Mouse (Mus musculus): ENCODE data around the gene Fars2.

Gene Fars2

DNA sequence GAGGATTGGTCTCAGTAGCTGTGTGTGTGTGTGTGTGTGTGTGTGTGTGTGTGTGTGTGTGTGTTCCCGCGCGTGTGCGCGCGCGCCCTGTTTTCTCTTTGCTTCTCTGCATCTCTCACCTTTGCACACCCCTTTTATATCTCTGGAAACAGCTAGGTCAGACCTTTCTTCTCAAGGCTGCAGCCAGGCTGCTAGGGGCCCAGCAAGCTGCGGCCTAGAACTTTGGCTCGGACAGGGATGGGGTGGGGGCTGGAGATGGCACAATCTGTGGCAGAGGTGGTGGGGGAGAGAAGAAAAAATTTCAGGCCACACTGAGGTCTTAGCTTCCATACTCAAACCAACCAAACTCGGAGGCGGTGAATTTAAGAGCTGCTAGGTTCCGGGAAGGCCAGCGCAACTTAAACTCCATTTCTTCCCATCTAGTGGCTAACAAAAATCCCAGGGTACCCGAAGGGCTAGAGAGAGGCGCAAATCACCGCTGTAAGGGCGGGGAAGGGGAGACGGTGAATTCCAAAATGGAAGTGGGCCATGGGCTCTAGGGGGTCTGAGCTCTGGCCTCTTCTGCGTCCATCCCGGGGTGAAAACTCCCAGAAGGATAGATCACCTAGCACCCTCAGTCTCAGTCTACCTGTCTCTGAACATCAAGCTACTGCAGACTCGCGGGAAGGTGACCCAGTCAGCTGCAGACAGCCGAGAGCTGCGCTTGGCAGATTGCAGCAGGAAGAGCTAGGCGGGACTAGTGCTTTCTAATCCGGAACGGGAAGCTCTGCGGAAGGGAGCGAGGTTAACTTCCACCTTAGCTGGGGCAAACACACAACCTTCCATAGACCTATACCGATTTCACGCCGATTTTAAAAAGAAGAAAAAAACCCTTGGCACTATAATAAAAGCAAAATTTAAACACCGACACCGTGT lies 614.1 kb downstream of the Fars2 start:
- no peak for DNase-seq (ENCODE audit: low read depth, low spot score)

- no peak for DNase-seq (ENCODE audit: low read depth, low spot score)
Measured at GRCm38 (mm10) chr13:36731931-36732461, 614.8 kb downstream of the Fars2 start.

DNA sequence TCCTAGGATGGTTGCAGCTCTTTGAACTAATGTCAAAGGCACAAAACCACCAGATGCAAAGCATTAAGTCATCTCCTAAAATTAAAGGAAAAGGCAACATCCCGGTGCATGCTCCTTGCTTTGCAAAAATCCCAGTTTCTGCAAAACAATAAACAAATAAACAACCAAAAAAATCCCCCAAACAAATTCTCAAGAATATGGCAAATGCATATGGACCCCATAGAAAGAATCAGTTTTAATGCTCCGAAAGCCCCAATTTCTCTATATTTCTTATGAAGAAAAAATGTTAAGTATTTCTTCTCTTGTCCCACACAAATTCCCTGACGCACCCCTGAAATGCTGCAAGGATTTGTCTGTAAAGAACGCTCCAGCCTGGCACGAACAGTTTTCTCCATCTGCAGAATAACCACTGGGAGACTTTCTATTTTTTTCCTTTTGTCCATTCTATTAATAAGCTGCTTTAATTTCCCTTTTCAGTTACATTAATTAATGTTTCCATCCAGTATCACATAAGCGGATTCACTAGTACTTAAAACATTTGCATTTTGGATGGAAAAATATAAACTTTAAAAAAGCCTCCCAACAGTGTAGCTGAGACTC lies 615.8 kb downstream of the Fars2 start:
- no peak for DNase-seq (ENCODE audit: low read depth, low spot score)

DNA sequence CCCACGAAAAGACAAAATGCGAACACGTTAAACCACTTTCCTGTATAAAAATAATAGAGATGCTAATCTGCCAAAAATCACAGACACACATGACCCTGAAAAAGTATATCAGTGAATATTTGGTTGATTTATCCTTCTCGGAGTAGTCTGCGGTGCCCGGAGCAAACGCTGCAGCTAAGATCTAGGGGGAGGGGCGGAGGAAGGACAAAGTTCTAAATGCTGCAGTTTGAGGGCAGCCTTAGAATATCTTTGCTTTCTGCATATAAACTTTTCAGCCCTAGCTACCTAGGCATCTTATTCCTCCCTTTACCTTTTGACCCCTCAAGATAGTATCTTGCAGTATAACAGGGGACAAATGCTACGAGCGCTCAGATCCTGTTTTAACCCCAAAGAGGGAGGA lies 616.4 kb downstream of the Fars2 start:
- no peak for DNase-seq (ENCODE audit: low read depth, low spot score)

DNA sequence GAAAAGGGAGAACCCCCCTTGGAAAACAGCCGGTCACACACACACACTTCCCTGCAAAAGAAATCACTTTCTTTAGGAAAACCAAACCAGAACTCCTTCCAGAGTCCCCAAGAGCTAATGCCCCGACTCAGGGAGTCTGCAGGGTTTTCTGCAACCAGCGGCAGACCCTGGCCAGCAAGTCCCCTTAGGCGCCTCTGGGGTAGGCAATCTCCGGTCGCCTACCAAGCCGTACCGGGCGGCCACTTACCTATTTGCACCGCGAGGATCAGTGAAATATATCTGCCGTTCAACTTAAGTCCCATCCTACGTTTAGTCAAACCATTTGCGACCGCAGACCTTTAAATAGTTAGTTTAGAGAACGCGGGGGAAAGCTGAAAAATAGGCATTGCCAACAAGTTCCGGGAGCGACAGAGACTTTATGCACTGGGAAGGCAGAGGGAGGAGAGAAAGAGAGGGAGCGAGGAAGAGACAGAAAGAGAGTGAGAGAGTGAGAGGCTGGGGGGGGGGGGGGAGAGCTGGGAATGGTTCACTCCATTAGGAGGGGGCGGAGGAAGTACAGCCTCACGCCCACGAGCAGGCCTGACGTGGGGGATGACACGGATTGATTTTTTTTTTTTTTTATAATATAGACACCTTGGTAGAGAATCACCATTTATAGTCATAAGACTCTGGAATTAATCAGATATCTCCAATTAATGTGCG lies 616.9 kb downstream of the Fars2 start:
- no peak for DNase-seq (ENCODE audit: low read depth, low spot score)

DNA sequence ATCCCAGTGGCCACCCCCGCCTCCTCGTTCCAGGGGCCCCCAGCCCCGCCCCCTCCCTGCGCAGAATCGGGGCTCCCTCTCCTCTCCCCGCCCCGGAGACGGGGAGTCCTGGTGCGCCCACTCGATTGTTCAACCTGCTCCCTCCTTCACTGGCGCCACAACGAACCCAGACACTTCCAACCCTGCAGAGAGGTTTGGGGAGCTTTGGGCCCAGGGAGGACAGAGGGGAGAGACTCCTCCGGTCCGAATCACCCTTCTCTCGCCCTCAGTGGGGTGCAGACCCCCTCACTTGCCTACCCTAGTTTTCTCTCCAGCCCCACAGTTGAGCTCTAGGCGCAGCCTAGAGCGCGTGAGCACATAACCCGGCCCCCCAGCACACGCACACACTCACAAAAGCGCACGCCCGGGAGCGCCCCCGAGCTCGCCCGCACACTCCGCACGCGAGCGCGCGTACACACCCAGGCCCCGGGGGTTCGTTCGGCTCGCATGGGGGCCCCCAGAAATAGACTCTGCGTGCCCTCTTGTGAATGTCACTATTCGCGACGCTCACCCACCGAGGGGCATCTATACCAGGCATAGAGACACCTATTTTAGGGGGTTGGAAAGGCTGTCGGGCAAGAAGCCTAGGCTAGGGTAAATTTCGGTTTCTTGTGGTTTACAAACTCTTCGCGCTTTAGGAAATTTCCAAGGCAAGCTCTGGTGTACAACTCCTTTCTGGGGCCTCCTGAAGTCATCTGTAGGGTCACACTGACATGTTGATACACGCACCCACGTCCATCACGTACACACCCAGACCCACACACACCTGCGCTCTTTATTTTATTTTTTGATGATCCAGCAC lies 617.7 kb downstream of the Fars2 start, which contains the start of gene Nrn1:
Gene Nrn1, minus strand, starts transcription at position 401 of the 841 bp plus-strand sequence.
- DNase-seq (ENCODE audit: low read depth, low spot score): no peak

DNA sequence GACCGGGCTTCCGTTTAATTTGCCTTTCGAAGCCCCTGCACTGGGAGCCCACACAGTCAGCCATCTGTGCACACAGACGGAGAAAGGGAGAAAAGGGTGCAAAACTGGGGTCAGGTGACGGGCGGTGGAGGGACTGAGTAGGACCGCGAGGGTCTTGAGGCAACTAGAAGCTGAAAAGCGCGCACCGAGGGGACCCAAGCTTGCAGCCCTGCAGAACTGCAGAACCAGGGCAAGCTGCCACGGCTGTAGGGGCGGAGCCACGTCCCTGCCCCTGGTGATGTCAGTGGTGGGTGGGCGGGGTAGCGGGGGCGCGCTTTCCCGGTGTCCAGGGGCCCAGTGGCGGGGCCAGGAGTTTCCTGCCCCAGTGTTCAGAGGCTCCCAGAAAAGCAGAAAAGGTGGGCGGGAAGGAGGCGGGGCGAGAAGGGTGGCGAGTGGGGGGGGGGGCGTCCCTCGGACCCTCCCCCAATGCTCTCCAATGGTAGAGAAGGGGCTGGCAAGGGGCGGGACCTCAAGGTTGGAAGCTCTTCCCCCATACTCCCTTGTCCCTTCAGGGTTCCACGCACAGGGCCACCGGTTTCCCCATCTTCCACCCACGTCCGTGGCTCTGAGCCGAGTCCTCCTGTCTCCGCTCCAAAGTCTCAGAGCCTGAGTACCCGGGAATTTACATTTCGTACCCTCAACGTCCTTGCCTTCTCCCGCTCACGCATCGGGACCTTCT lies 618.8 kb downstream of the Fars2 start:
- DNase-seq (ENCODE audit: low read depth, low spot score): no peak

GRCm38 (mm10) chr13:36736619-36736996 lies 619.4 kb downstream of the Fars2 start:
- DNase-seq (ENCODE audit: low read depth, low spot score): no peak

GRCm38 (mm10) chr13:36750056-36750455 lies 632.8 kb downstream of the Fars2 start:
- no peak for DNase-seq (ENCODE audit: low read depth, low spot score)

GRCm38 (mm10) chr13:36751861-36752260 lies 634.6 kb downstream of the Fars2 start:
- DNase-seq (ENCODE audit: low read depth, low spot score): no peak

GRCm38 (mm10) chr13:36766801-36767200 lies 649.6 kb downstream of the Fars2 start:
- no peak for DNase-seq (ENCODE audit: low read depth, low spot score)

All from WW6 (cell line).